Mouse (Mus musculus) kidney, postnatal 4 days (tissue): ENCODE data around the gene Lrrc4c.

Experiments
- DNase-seq, 2 experiments: peaks; one replicate each; pipeline ENCODE4 v3.0.0; 2021; ENCODE audit warnings: mixed read lengths in 2 of 2

The Lrrc4c gene

GRCm38 (mm10) chr2:97299704-97300103 is 981.7 kb downstream of the Lrrc4c start:
- DNase-seq, result no peak

GRCm38 (mm10) chr2:97318008-97318407 is 1000.0 kb downstream of the Lrrc4c start:
- DNase-seq, result no peak

GRCm38 (mm10) chr2:97318536-97318935 is 1000.6 kb downstream of the Lrrc4c start:
- no peak for DNase-seq

- DNase-seq, result no peak
Measured at GRCm38 (mm10) chr2:97332084-97332682, 1014.2 kb downstream of the Lrrc4c start.

- DNase-seq, result no peak
Measured at GRCm38 (mm10) chr2:97339627-97340026, 1021.7 kb downstream of the Lrrc4c start.

GRCm38 (mm10) chr2:97361235-97361634 is 1043.3 kb downstream of the Lrrc4c start:
- no peak for DNase-seq

- DNase-seq, result no peak
Measured at GRCm38 (mm10) chr2:97369978-97370377, 1052.0 kb downstream of the Lrrc4c start.

GRCm38 (mm10) chr2:97391437-97391836 is 1073.5 kb downstream of the Lrrc4c start:
- DNase-seq, result no peak

GRCm38 (mm10) chr2:97391876-97392275 is 1073.9 kb downstream of the Lrrc4c start:
- no peak for DNase-seq

GRCm38 (mm10) chr2:97413066-97413465 is 1095.1 kb downstream of the Lrrc4c start:
- DNase-seq, result no peak

- DNase-seq, result no peak
Measured at GRCm38 (mm10) chr2:97414416-97415362, 1096.7 kb downstream of the Lrrc4c start.

GRCm38 (mm10) chr2:97434140-97434539 is 1116.2 kb downstream of the Lrrc4c start:
- no peak for DNase-seq

- no peak for DNase-seq
Measured at GRCm38 (mm10) chr2:97435616-97436015, 1117.6 kb downstream of the Lrrc4c start.

GRCm38 (mm10) chr2:97437767-97438166 is 1119.8 kb downstream of the Lrrc4c start:
- no peak for DNase-seq

GRCm38 (mm10) chr2:97463573-97463972 is 1145.6 kb downstream of the Lrrc4c start:
- no peak for DNase-seq

GRCm38 (mm10) chr2:97466243-97466793 is 1148.3 kb downstream of the Lrrc4c start:
- peak; percentile 88 for DNase-seq

- DNase-seq, result peak; percentile 24 to 47
Measured at GRCm38 (mm10) chr2:97467031-97467549, 1149.1 kb downstream of the Lrrc4c start.

GRCm38 (mm10) chr2:97467664-97468063 is 1149.7 kb downstream of the Lrrc4c start:
- DNase-seq, result no peak

- DNase-seq, result no peak
Measured at GRCm38 (mm10) chr2:97468372-97468771, 1150.4 kb downstream of the Lrrc4c start.

- no peak for DNase-seq
Measured at GRCm38 (mm10) chr2:97469396-97469795, 1151.4 kb downstream of the Lrrc4c start.

- DNase-seq, result no peak
Measured at GRCm38 (mm10) chr2:97478175-97478924, 1160.4 kb downstream of the Lrrc4c start.

- no peak for DNase-seq
Measured at GRCm38 (mm10) chr2:97478925-97479298, 1160.9 kb downstream of the Lrrc4c start.

- DNase-seq, result no peak
Measured at GRCm38 (mm10) chr2:97484990-97485389, 1167.0 kb downstream of the Lrrc4c start.
